Mouse (Mus musculus) myocyte (in vitro differentiated cells): ENCODE data around the gene Psmc2. TPM values are rescaled to one million over a fixed set of nuclear protein-coding genes. Genes with fewer than 3 reads are reported as not detected.
A peak's percentile ranks its signal among the peaks of the same experiment; 100 is the strongest.

ENCODE experiments used
- H3K27me3 ChIP-seq: one replicate; pipeline ENCODE4 v1.6.1; 2011; ENCODE audit not compliant: control insufficient read depth, insufficient read depth, insufficient read length
- H3K36me3 ChIP-seq: one replicate; pipeline ENCODE4 v1.6.1; 2011; ENCODE audit not compliant: control insufficient read depth, insufficient read depth
- H3K4me2 ChIP-seq: one replicate; pipeline ENCODE4 v1.6.1; 2011; ENCODE audit warnings: low read depth, control low read depth
- H3K4me3 ChIP-seq: one replicate; pipeline ENCODE4 v1.5.1; 2011; ENCODE audit warnings: mild to moderate bottlenecking, control low read depth, moderate library complexity
- H3K79me2 ChIP-seq: one replicate; pipeline ENCODE4 v1.6.1; 2011; ENCODE audit not compliant: control insufficient read depth, insufficient read depth
- H3ac ChIP-seq: one replicate; pipeline ENCODE4 v1.6.1; 2011; ENCODE audit not compliant: control insufficient read depth, insufficient read length
- CEBPB ChIP-seq: IDR thresholded peaks from 2 replicates; pipeline ENCODE4 v1.6.1; 2011; ENCODE audit warnings: mild to moderate bottlenecking, moderate library complexity; ENCODE audit not compliant: poor library complexity, insufficient read depth, severe bottlenecking
- E2F4 ChIP-seq: IDR thresholded peaks from one replicate; pipeline ENCODE4 v1.6.1; 2011; ENCODE audit warnings: mild to moderate bottlenecking, control low read depth, moderate library complexity; ENCODE audit not compliant: insufficient read depth
- MAX ChIP-seq: IDR thresholded peaks from one replicate; pipeline ENCODE4 v1.6.1; 2011; ENCODE audit warnings: low read depth, mild to moderate bottlenecking, control low read depth
- MYOD1 ChIP-seq, 3 experiments: IDR thresholded peaks; one replicate each; pipeline ENCODE4 v1.6.1; 2011; ENCODE audit warnings: control low read depth in 2 of 3, low read depth in 2 of 3, mild to moderate bottlenecking in 2 of 3, moderate library complexity in 1 of 3; ENCODE audit not compliant: insufficient read length in 2 of 3, control insufficient read depth in 1 of 3
- MYOG ChIP-seq, 3 experiments: IDR thresholded peaks; one replicate each; pipeline ENCODE4 v1.6.1; 2011; ENCODE audit warnings: control low read depth in 2 of 3, low read depth in 2 of 3, mild to moderate bottlenecking in 2 of 3; ENCODE audit not compliant: insufficient read length in 2 of 3, control insufficient read depth in 1 of 3, insufficient read depth in 1 of 3
- POLR2A ChIP-seq: IDR thresholded peaks from one replicate; pipeline ENCODE4 v1.6.1; 2011; ENCODE audit warnings: low read depth, mild to moderate bottlenecking, control low read depth, moderate library complexity; ENCODE audit not compliant: insufficient read length
- POLR2AphosphoS2 ChIP-seq: IDR thresholded peaks from one replicate; pipeline ENCODE4 v1.6.1; 2011; ENCODE audit warnings: low read depth, control low read depth; ENCODE audit not compliant: insufficient read length
- REST ChIP-seq: IDR thresholded peaks from one replicate; pipeline ENCODE4 v1.6.1; 2011; ENCODE audit warnings: mild to moderate bottlenecking, control low read depth, moderate library complexity; ENCODE audit not compliant: insufficient read depth, insufficient read length
- SRF ChIP-seq: IDR thresholded peaks from one replicate; pipeline ENCODE4 v1.6.1; 2011; ENCODE audit warnings: low read depth; ENCODE audit not compliant: control insufficient read depth, insufficient read length
- TCF12 ChIP-seq: IDR thresholded peaks from one replicate; pipeline ENCODE4 v1.6.1; 2011; ENCODE audit warnings: mild to moderate bottlenecking, control low read depth; ENCODE audit not compliant: poor library complexity, insufficient read depth, severe bottlenecking
- TCF3 ChIP-seq: IDR thresholded peaks from one replicate; pipeline ENCODE4 v1.6.1; 2011; ENCODE audit warnings: low read depth, control low read depth; ENCODE audit not compliant: insufficient read length
- USF1 ChIP-seq: IDR thresholded peaks from one replicate; pipeline ENCODE4 v1.6.1; 2011; ENCODE audit warnings: low read depth, mild to moderate bottlenecking, control low read depth, moderate library complexity
- polyA plus RNA-seq: library from polyadenylated mRNA; unstranded; fragments of >200 nt; fragmentation: generic; extraction: Trizol; gene quantifications from one replicate; pipeline ENCODE4 v1.2.1, GENCODE M21; 2012; ENCODE audit warnings: missing spikeins

Gene Psmc2
- polyA plus RNA-seq: 196 TPM

DNA sequence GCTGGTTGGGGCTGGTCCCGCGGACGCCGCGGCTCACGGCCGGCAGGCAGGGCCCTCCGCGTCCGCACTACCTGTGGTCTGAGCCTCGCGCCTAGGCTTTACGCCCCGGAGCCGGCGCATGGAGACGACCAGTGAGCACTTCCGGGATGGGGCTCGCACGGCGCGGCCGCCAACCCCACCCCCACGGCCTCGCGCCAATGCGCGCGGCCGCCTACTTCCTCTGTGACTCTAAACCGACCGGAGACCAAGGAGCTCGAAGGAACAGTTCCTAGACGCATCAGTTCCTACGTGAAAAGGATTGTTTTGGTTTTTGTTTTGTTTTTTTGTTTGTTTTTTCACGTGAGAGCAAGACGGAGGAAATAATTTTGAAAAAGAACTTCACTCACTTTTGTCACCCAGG, at the start of gene Psmc2, which contains the start of gene Dnajc2:
TSS of gene Psmc2 (plus strand) at position 231 of the 400 bp plus-strand sequence.
TSS of gene Dnajc2 (minus strand) at position 199 of the 400 bp plus-strand sequence.
- Histone ChIP-seq H3K27me3 (no peaks in the 10 kb centered on the region), H3K4me3 (peak within 1 kb of the TSS; percentile 76), H3K79me2 (peaks cover 46% of the 10 kb centered on the region), H3ac (peak within 1 kb of the TSS; percentile 61), H3K4me2 (peak within 1 kb of the TSS; percentile 98), H3K36me3 (peaks cover 21% of the 10 kb centered on the region)
- TF ChIP-seq E2F4 (peak; percentile 69), CEBPB (no peak), USF1 (no peak), SRF (no peak), TCF12 (no peak), TCF3 (no peak), MYOG (IDR thresholded peaks at IDR 0.05; ENCODE audit: control insufficient read depth in 1 of 3, insufficient read depth in 1 of 3, insufficient read length in 2 of 3, low read depth in 2 of 3) (no peak), MYOD1 (IDR thresholded peaks at IDR 0.05; ENCODE audit: control insufficient read depth in 1 of 3, insufficient read length in 2 of 3, low read depth in 2 of 3) (no peak), MAX (peak; percentile 54), POLR2AphosphoS2 (peak; percentile 80), POLR2A (peak; percentile 78), REST (no peak)

DNA sequence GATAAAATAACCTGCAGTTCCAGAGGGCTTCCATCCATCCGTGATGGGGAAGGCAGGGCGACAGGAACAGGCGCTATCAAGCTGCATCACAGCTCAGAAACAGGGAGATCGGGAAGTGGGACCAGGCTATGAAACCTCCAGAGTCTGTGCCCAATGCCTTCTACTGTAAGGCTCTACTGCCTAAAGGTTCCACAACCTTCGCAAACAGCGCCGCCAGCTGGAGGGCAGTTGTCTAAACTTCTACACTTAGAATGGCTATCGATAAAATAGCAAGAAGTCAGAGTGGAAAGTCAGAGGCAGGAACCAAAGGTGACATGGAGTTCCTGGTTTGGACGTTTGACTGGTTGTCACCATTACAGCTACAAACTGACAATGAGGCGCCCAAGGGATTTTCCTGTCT, 49.5 kb upstream of the Psmc2 start:
- H3K4me2 ChIP-seq: no peak overlapping the region
- H3K79me2 ChIP-seq: peaks cover 14% of the 10 kb centered on the region
- TF ChIP-seq USF1 (no peak), CEBPB (no peak), MYOG (IDR thresholded peaks at IDR 0.05; ENCODE audit: control insufficient read depth in 1 of 3, insufficient read depth in 1 of 3, insufficient read length in 2 of 3, low read depth in 2 of 3) (no peak), TCF12 (no peak), MAX (no peak), MYOD1 (IDR thresholded peaks at IDR 0.05; ENCODE audit: control insufficient read depth in 1 of 3, insufficient read length in 2 of 3, low read depth in 2 of 3) (no peak), E2F4 (no peak), SRF (no peak), REST (no peak), TCF3 (no peak), POLR2AphosphoS2 (no peak), POLR2A (no peak)
- H3K27me3 ChIP-seq: no peaks in the 10 kb centered on the region
- H3K36me3 ChIP-seq: peaks cover 6% of the 10 kb centered on the region
- H3K4me3 ChIP-seq: no peak overlapping the region
- H3ac ChIP-seq: no peak overlapping the region

DNA sequence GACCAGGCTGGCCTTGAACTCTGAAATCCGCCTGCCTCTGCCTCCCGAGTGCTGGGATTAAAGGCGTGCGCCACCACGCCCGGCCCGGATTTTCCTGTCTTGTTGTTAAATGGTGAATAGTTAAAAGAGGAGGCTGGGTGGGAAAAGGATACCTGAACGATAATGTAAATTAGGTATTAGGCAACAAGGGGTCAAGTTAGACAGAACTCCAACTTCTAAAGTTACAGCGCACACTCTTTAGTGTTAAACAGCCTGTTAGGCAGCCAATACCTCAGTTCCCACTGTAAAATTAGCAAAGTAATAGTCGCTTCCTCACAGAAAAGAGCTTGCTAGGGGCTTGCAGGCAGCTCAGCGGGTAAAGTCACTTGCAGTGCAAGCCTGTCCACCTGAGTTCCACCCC, 49.0 kb upstream of the Psmc2 start:
- Histone ChIP-seq H3ac (no peak overlapping the region), H3K4me2 (no peak overlapping the region), H3K79me2 (peaks cover 14% of the 10 kb centered on the region), H3K4me3 (no peak overlapping the region), H3K36me3 (peaks cover 7% of the 10 kb centered on the region), H3K27me3 (no peaks in the 10 kb centered on the region)
- TF ChIP-seq TCF12 (no peak), REST (no peak), SRF (no peak), CEBPB (no peak), E2F4 (no peak), MAX (no peak), MYOG (IDR thresholded peaks at IDR 0.05; ENCODE audit: control insufficient read depth in 1 of 3, insufficient read depth in 1 of 3, insufficient read length in 2 of 3, low read depth in 2 of 3) (no peak), POLR2A (no peak), USF1 (no peak), TCF3 (no peak), MYOD1 (IDR thresholded peaks at IDR 0.05; ENCODE audit: control insufficient read depth in 1 of 3, insufficient read length in 2 of 3, low read depth in 2 of 3) (no peak), POLR2AphosphoS2 (no peak)

DNA sequence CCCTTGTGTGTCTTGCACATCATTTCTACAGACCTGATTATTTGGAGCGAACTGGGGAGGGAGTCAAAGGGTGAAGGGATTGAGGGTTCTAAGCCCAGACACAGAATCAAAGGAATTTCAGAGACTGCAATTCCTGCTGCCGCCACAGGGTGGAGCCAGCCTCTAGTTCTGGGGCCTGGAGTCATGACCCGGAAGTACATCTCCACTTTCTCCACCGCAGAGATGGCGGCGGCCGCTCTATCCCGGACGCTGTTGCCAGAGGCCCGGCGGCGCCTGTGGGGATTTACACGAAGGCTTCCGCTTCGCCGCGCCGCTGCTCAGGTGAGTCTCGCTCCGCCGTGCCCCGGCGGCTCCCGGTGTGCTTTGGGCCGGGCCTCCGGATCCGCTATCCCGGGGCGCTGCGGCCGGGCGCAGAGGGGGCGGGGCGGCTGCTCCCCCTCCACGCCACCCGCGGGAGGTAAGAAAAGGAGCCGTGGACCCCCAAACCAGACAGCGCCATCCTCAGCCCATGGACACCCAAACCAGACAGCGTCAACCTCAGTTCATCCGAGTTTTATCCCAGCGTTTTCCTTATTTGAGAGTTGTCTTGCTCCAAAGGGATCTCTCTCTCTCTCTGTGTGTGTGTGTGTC, 48.0 kb upstream of the Psmc2 start, which contains the start of gene Pmpcb:
TSS of gene Pmpcb (plus strand) at position 186 of the 630 bp plus-strand sequence.
- TF ChIP-seq MYOD1 (IDR thresholded peaks at IDR 0.05; ENCODE audit: control insufficient read depth in 1 of 3, insufficient read length in 2 of 3, low read depth in 2 of 3) (no peak), TCF12 (no peak), REST (no peak), E2F4 (no peak), POLR2AphosphoS2 (peak; percentile 52), CEBPB (no peak), POLR2A (peak; percentile 51), TCF3 (no peak)
- no peaks in the 10 kb centered on the region for H3K27me3 ChIP-seq
- H3K4me3 ChIP-seq: peak within 1 kb of the TSS; percentile 74
- H3K36me3 ChIP-seq: peaks cover 15% of the 10 kb centered on the region
- H3ac ChIP-seq: peak within 1 kb of the TSS; percentile 91
- peaks cover 14% of the 10 kb centered on the region for H3K79me2 ChIP-seq
- H3K4me2 ChIP-seq: peak within 1 kb of the TSS; percentile 91
